Mouse (Mus musculus): Measurements from ENCODE around the gene 1700080O16Rik. TPM values are rescaled to one million over a fixed set of nuclear protein-coding genes. Genes with fewer than 3 reads are reported as not detected.

1700080O16Rik gene
- polyA plus RNA-seq (2012; rRNA removed), result not detected in 2 replicates

DNA sequence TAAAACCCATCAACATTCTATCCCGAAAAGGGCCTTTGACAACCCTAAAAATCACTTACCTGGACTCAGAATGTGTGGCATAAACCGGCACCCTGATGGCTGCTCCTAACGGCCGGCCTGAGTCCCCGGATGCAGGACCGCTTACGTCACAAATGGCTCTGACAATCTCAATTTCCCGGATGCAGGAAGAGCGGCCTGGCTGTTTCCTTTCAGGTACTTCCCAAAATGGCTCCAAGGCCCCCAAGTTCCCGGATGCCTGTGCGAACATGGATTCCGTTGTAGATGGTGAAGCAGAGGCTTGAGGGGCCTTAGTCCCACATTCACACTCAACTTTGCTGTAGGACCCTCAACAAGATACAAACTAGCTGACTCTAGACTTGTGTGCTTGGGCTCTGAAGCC lies at the start of gene 1700080O16Rik:
1700080O16Rik (minus strand) TSS at position 101 of the 400 bp plus-strand sequence.

Other genes starting within 250 kb of the 1700080O16Rik start
- gene Usp26, start 171.5 kb downstream of the 1700080O16Rik start, polyA plus RNA-seq (2012; rRNA removed), result 0.01 TPM in 1 of 2 replicates, not detected in the other
- gene Gpc4, start 192.5 kb upstream of the 1700080O16Rik start, polyA plus RNA-seq (2012; rRNA removed), result 3.2 and 3.7 TPM in 2 replicates